ENCODE assay signal across 26 mouse cellular contexts in genomic region chr9:113478761-113479265, GRCm38 (mm10).
"Had no signal": no experiment of that assay in that cellular context is flagged by ENCODE, and none has a peak within 500 bp of the region (broad histone marks: within the 10 kb centered on the region; RNA-seq: fewer than 3 reads in every experiment).

No protein-coding gene starts in this region.

- H3K4me3 ChIP-seq: gastrocnemius, adult 2 months; heart, embryonic 10.5 days; heart, embryonic 12.5 days; hindbrain, embryonic 10.5 days; hindbrain, embryonic 12.5 days; intestine, embryonic 15.5 days; layer of hippocampus, adult 2 months; limb, embryonic 13.5 days; limb, embryonic 15.5 days; liver, embryonic 12.5 days had no signal

- H3K27me3 ChIP-seq: heart, embryonic 12.5 days; hindbrain, embryonic 12.5 days; intestine, embryonic 15.5 days; limb, embryonic 13.5 days; limb, embryonic 15.5 days; liver, embryonic 12.5 days had no signal

- ATAC-seq: hindbrain, embryonic 16.5 days; inflammation-experienced regulatory T-cells, adult 6 months; intestine, embryonic 15.5 days; intestine, postnatal 0 days; liver, embryonic 12.5 days had no signal

- DNase-seq: gastrocnemius, adult 2 months; gastrocnemius, postnatal 10 days; gastrocnemius, postnatal 25 days; heart, adult 18-20 months; heart, postnatal 10 days; heart, postnatal 4 days; kidney, adult 18-20 months; kidney, adult 8-10 months; kidney, postnatal 14 days; kidney, postnatal 4 days; layer of hippocampus, postnatal 36 days; left cerebral cortex, postnatal 4 days had no signal

- H3K27ac ChIP-seq: gastrocnemius, adult 2 months; heart, embryonic 10.5 days; hindbrain, embryonic 10.5 days; hindbrain, embryonic 12.5 days; hindbrain, embryonic 14.5 days; intestine, embryonic 15.5 days; layer of hippocampus, adult 2 months; limb, embryonic 13.5 days; limb, embryonic 15.5 days; liver, embryonic 12.5 days; liver, embryonic 14.5 days had no signal

- H3K36me3 ChIP-seq: heart, embryonic 10.5 days; heart, embryonic 12.5 days; hindbrain, embryonic 10.5 days; hindbrain, embryonic 12.5 days; intestine, embryonic 15.5 days; limb, embryonic 13.5 days; limb, embryonic 15.5 days; liver, embryonic 12.5 days had no signal

- H3K9ac ChIP-seq: heart, embryonic 12.5 days; hindbrain, embryonic 12.5 days; hindbrain, embryonic 14.5 days; intestine, embryonic 15.5 days; limb, embryonic 13.5 days; limb, embryonic 15.5 days; liver, embryonic 12.5 days; liver, embryonic 14.5 days had no signal

- H3K9me3 ChIP-seq: intestine, embryonic 15.5 days; limb, embryonic 15.5 days had no signal

- H3K4me2 ChIP-seq: heart, embryonic 12.5 days; hindbrain, embryonic 12.5 days; hindbrain, embryonic 14.5 days; intestine, embryonic 15.5 days; limb, embryonic 13.5 days; limb, embryonic 15.5 days; liver, embryonic 12.5 days had no signal

- H3K4me1 ChIP-seq: heart, embryonic 10.5 days; heart, embryonic 12.5 days; hindbrain, embryonic 10.5 days; hindbrain, embryonic 12.5 days; intestine, embryonic 15.5 days; limb, embryonic 13.5 days; limb, embryonic 15.5 days; liver, embryonic 12.5 days had no signal
